Mouse (Mus musculus) bone marrow, adult 2 months (tissue): ENCODE measurements around the gene Ksr2.

Experiments
- CTCF ChIP-seq: fragments of 200-500 bp; IDR thresholded peaks from 2 replicates; pipeline ENCODE4 v1.5.1; 2011; ENCODE audit warnings: low read length, control low read depth; ENCODE audit not compliant: control insufficient read depth, insufficient read depth
- POLR2A ChIP-seq: fragments of 200-500 bp; IDR thresholded peaks from 2 replicates; pipeline ENCODE4 v1.6.1; 2011; ENCODE audit warnings: low read depth, mild to moderate bottlenecking, control low read depth, low read length, borderline replicate concordance; ENCODE audit not compliant: control insufficient read depth

GRCm38 (mm10) chr5:117497084-117497483 is 83.3 kb downstream of the Ksr2 start:
- peak; percentile 75 for TF ChIP-seq CTCF
- TF ChIP-seq POLR2A: no peak
